Mouse (Mus musculus) testis, adult 10 weeks (tissue): ENCODE measurements around the gene Map4k5. TPM values are rescaled to one million over a fixed set of nuclear protein-coding genes. Genes with fewer than 3 reads are reported as not detected.

ENCODE experiments used
- polyA plus RNA-seq: library from polyadenylated mRNA; stranded (reverse); fragments of 350-450 nt; fragmentation: Illumina TruSeq; extraction: RNeasy Lipid Tissue Mini Kit (QIAGEN cat#74804); gene quantifications from one replicate; pipeline ENCODE4 v1.2.3, GENCODE M21; 2014; ENCODE audit warnings: low read depth, low replicate concordance

Gene Map4k5
- polyA plus RNA-seq = 31.9 TPM

GRCm38 (mm10) chr12:69892371-69893251, at the start of gene Map4k5, which contains the start of gene Atl1:
Gene Map4k5, minus strand, starts transcription at chr12:69893200.
Gene Atl1, plus strand, starts transcription at chr12:69892614.

GRCm38 (mm10) chr12:69790530-69791505, 102.2 kb downstream of the Map4k5 start, which contains the start of gene Cdkl1:
Gene Cdkl1, minus strand, starts transcription at chr12:69791267.

Other genes starting within 250 kb of the Map4k5 start
- 20.0 TPM for gene Sos2, start 211.3 kb downstream of the Map4k5 start, polyA plus RNA-seq
- 26.4 TPM for gene L2hgdh, start 168.3 kb downstream of the Map4k5 start, polyA plus RNA-seq
- gene Atp5s, start 168.2 kb downstream of the Map4k5 start, polyA plus RNA-seq = 80.0 TPM
- 15.3 TPM for gene Cdkl1, start 101.9 kb downstream of the Map4k5 start, polyA plus RNA-seq
- gene Atl1, start 586 bp downstream of the Map4k5 start, polyA plus RNA-seq = 122 TPM
- gene Sav1, start 93.8 kb upstream of the Map4k5 start, polyA plus RNA-seq = 147 TPM
- 0.41 TPM for gene Nin, start 220.5 kb upstream of the Map4k5 start, polyA plus RNA-seq